Mouse (Mus musculus): ENCODE measurements around the gene Fbrsl1.

Fbrsl1 gene

GRCm38 (mm10) chr5:110363822-110364545 lies 84.3 kb downstream of the Fbrsl1 start:
- no peak for DNase-seq (ENCODE audit: extremely low read depth, insufficient read length, low spot score)

GRCm38 (mm10) chr5:110363179-110363821 lies 85.0 kb downstream of the Fbrsl1 start:
- DNase-seq (ENCODE audit: extremely low read depth, insufficient read length, low spot score): no peak

- DNase-seq (ENCODE audit: extremely low read depth, insufficient read length, low spot score): no peak
These were observed 85.5 kb downstream of the Fbrsl1 start for GRCm38 (mm10) chr5:110362813-110363178.

GRCm38 (mm10) chr5:110361465-110361864 lies 86.8 kb downstream of the Fbrsl1 start:
- no peak for DNase-seq (ENCODE audit: extremely low read depth, insufficient read length, low spot score)

- DNase-seq (ENCODE audit: extremely low read depth, insufficient read length, low spot score): no peak
These were observed 90.6 kb downstream of the Fbrsl1 start for GRCm38 (mm10) chr5:110357531-110358179.

GRCm38 (mm10) chr5:110354716-110355115 lies 93.6 kb downstream of the Fbrsl1 start:
- DNase-seq (ENCODE audit: extremely low read depth, insufficient read length, low spot score): no peak

GRCm38 (mm10) chr5:110347006-110347405 lies 101.3 kb downstream of the Fbrsl1 start:
- no peak for DNase-seq (ENCODE audit: extremely low read depth, insufficient read length, low spot score)

- DNase-seq (ENCODE audit: extremely low read depth, insufficient read length, low spot score): no peak
These were observed 102.8 kb downstream of the Fbrsl1 start for GRCm38 (mm10) chr5:110345553-110345952.

GRCm38 (mm10) chr5:110344524-110344923 lies 103.8 kb downstream of the Fbrsl1 start, which contains the start of gene Lrcol1:
Gene Lrcol1 (plus strand): TSS chr5:110344730.
- DNase-seq (ENCODE audit: extremely low read depth, insufficient read length, low spot score): no peak

- DNase-seq (ENCODE audit: extremely low read depth, insufficient read length, low spot score): no peak
These were observed 105.5 kb downstream of the Fbrsl1 start, which contains the start of gene P2rx2 for GRCm38 (mm10) chr5:110342648-110343284. Gene P2rx2 (minus strand): TSS chr5:110343212.

GRCm38 (mm10) chr5:110338792-110339191 lies 109.5 kb downstream of the Fbrsl1 start:
- no peak for DNase-seq (ENCODE audit: extremely low read depth, insufficient read length, low spot score)

- no peak for DNase-seq (ENCODE audit: extremely low read depth, insufficient read length, low spot score)
These were observed 117.8 kb downstream of the Fbrsl1 start for GRCm38 (mm10) chr5:110330508-110330907.

GRCm38 (mm10) chr5:110313127-110313526 lies 135.2 kb downstream of the Fbrsl1 start:
- DNase-seq (ENCODE audit: extremely low read depth, insufficient read length, low spot score): no peak
